Mouse (Mus musculus) CD4-positive, CD25-positive, alpha-beta regulatory T cell, adult 2 months (primary cell): ENCODE data around the gene Plppr4.

Experiments
- DNase-seq: peaks from one replicate; pipeline ENCODE4 v3.0.0-alpha.2; 2012; ENCODE audit warnings: low read depth, low spot score

Plppr4 gene

GRCm38 (mm10) chr3:117294308-117294925, 66.3 kb downstream of the Plppr4 start:
- DNase-seq: no peak
